ENCODE assay signal across 25 mouse cellular contexts in genomic region chr4:104483948-104484347, GRCm38 (mm10).
DNase-seq lines count a peak whose midpoint lies in the region; ATAC-seq lines count a peak whose summit lies in the region.
"Had no signal": no experiment of that assay in that cellular context is flagged by ENCODE, and none has a peak within 500 bp of the region (broad histone marks: within the 10 kb centered on the region; RNA-seq: fewer than 3 reads in every experiment).

No protein-coding gene starts in this region.

- 65% methylated on average over 1 of the region's 1 CpGs for WGBS in liver, embryonic 16.5 days (ENCODE audit: insufficient replicate concordance)
- WGBS in liver, embryonic 11.5 days, result 94% methylated on average over 1 of the region's 1 CpGs

- H3K9ac ChIP-seq in liver, embryonic 16.5 days (ENCODE audit: low read depth, low read length), result no peak overlapping the region
- no peak overlapping the region for H3K9ac ChIP-seq in liver, embryonic 11.5 days (ENCODE audit: low read depth, low read length)
- H3K9ac ChIP-seq: forebrain, postnatal 0 days; hindbrain, embryonic 12.5 days; limb, embryonic 15.5 days; lung, embryonic 15.5 days; stomach, embryonic 15.5 days had no signal

- H3K9me3 ChIP-seq in liver, embryonic 16.5 days (replicated peaks; ENCODE audit: control insufficient read depth, low read length), result no peaks in the 10 kb centered on the region
- no peaks in the 10 kb centered on the region for H3K9me3 ChIP-seq in liver, embryonic 11.5 days (ENCODE audit: control insufficient read depth, low read length)
- H3K9me3 ChIP-seq: hindbrain, embryonic 12.5 days; limb, embryonic 15.5 days; lung, embryonic 15.5 days; stomach, embryonic 15.5 days had no signal

- H3K4me1 ChIP-seq in liver, embryonic 16.5 days (ENCODE audit: control insufficient read depth, low read depth, low read length), result no peaks in the 10 kb centered on the region
- H3K4me1 ChIP-seq in liver, embryonic 11.5 days (replicated peaks; ENCODE audit: control insufficient read depth, insufficient read depth, low read length), result no peaks in the 10 kb centered on the region
- H3K4me1 ChIP-seq: hindbrain, embryonic 12.5 days; limb, embryonic 15.5 days; lung, embryonic 15.5 days; stomach, embryonic 15.5 days had no signal

- no peaks in the 10 kb centered on the region for H3K27me3 ChIP-seq in liver, embryonic 16.5 days (ENCODE audit: control insufficient read depth, insufficient read depth, low read depth, low read length)
- H3K27me3 ChIP-seq in liver, embryonic 11.5 days (replicated peaks; ENCODE audit: control insufficient read depth, insufficient read depth, low read length), result no peaks in the 10 kb centered on the region
- H3K27me3 ChIP-seq: hindbrain, embryonic 12.5 days; limb, embryonic 15.5 days; lung, embryonic 15.5 days; stomach, embryonic 15.5 days had no signal

- H3K27ac ChIP-seq in liver, embryonic 16.5 days (ENCODE audit: low read length), result no peak overlapping the region
- H3K27ac ChIP-seq in liver, embryonic 11.5 days (ENCODE audit: low read depth, low read length), result no peak overlapping the region
- H3K27ac ChIP-seq: heart, adult 2 months; hindbrain, embryonic 12.5 days; kidney, postnatal 0 days; limb, embryonic 15.5 days; lung, embryonic 15.5 days; stomach, embryonic 15.5 days had no signal

- H3K36me3 ChIP-seq in liver, embryonic 16.5 days (ENCODE audit: control insufficient read depth, insufficient read depth), result no peaks in the 10 kb centered on the region
- no peaks in the 10 kb centered on the region for H3K36me3 ChIP-seq in liver, embryonic 11.5 days (ENCODE audit: control insufficient read depth, insufficient read depth, low read length)
- H3K36me3 ChIP-seq: hindbrain, embryonic 12.5 days; limb, embryonic 15.5 days; lung, embryonic 15.5 days; stomach, embryonic 15.5 days had no signal

- H3K4me3 ChIP-seq in liver, embryonic 16.5 days (ENCODE audit: low read depth, low read length), result no peak overlapping the region
- no peak overlapping the region for H3K4me3 ChIP-seq in liver, embryonic 11.5 days (ENCODE audit: low read depth, low read length)
- H3K4me3 ChIP-seq: heart, adult 2 months; hindbrain, embryonic 12.5 days; limb, embryonic 15.5 days; lung, embryonic 15.5 days; myocyte; stomach, embryonic 15.5 days had no signal

- DNase-seq in adrenal gland, postnatal 10 days, result peak; percentile 60
- DNase-seq in adrenal gland, adult 8-10 months, result no peak
- DNase-seq in liver, embryonic 11.5 days (ENCODE audit: low spot score), result no peak
- peak; percentile 3 for DNase-seq in adipocyte (ENCODE audit: low spot score)
- peak; percentile 23 for DNase-seq in gonadal fat pad, adult 2 months (ENCODE audit: low read depth)
- DNase-seq in right cerebral cortex, postnatal 14 days, result no peak
- DNase-seq: cerebellum, adult 11 months; cerebellum, postnatal 10 days; forebrain, postnatal 0 days; gastrocnemius, postnatal 14 days; heart, adult 2 months; kidney, adult 18-20 months; left cerebral cortex, postnatal 4 days; lung, postnatal 4 days; right cerebral cortex, postnatal 4 days; thymus, adult 18-20 months; thymus, postnatal 36 days had no signal

- no peak overlapping the region for H3K4me2 ChIP-seq in liver, embryonic 16.5 days (ENCODE audit: low read depth, low read length)
- H3K4me2 ChIP-seq in liver, embryonic 11.5 days, result no peak overlapping the region
- H3K4me2 ChIP-seq: hindbrain, embryonic 12.5 days; limb, embryonic 15.5 days; lung, embryonic 15.5 days; stomach, embryonic 15.5 days had no signal

- 0 out of 2 replicates have a peak, but pooled peaks have one; percentile 27 for ATAC-seq in liver, embryonic 16.5 days (ENCODE audit: low read depth)
- ATAC-seq in liver, embryonic 11.5 days (replicated peaks; ENCODE audit: low FRiP score), result no peak
- ATAC-seq: forebrain, postnatal 0 days; midbrain, embryonic 16.5 days had no signal

Comparison
In these comparisons a context has a peak if more than half of its experiments do, and no peak if none do; other contexts are left out.
1. DNase-seq: peak in adrenal gland, postnatal 10 days (single experiment), adipocyte (single experiment) and gonadal fat pad, adult 2 months (single experiment); none in adrenal gland, adult 8-10 months (single experiment), liver, embryonic 11.5 days (single experiment) and right cerebral cortex, postnatal 14 days (single experiment).